Mouse (Mus musculus) G1E (cell line): ENCODE data around the gene Zfp358.

Experiments
- CTCF ChIP-seq: IDR thresholded peaks from 2 replicates; pipeline ENCODE4 v1.5.1; 2012; ENCODE audit warnings: low read depth, low read length, inconsistent platforms, mixed read lengths
- GATA1 ChIP-seq: IDR thresholded peaks from 2 replicates; pipeline ENCODE4 v1.6.1; 2012; ENCODE audit warnings: borderline replicate concordance, low read length, inconsistent platforms, mixed read lengths
- GATA2 ChIP-seq: IDR thresholded peaks from 2 replicates; pipeline ENCODE4 v1.6.1; 2012; ENCODE audit warnings: low read depth, low read length, inconsistent platforms, borderline replicate concordance
- POLR2AphosphoS5 ChIP-seq: IDR thresholded peaks from 2 replicates; pipeline ENCODE4 v1.6.1; 2012; ENCODE audit warnings: low read depth, low read length, inconsistent platforms; ENCODE audit not compliant: insufficient replicate concordance

DNA sequence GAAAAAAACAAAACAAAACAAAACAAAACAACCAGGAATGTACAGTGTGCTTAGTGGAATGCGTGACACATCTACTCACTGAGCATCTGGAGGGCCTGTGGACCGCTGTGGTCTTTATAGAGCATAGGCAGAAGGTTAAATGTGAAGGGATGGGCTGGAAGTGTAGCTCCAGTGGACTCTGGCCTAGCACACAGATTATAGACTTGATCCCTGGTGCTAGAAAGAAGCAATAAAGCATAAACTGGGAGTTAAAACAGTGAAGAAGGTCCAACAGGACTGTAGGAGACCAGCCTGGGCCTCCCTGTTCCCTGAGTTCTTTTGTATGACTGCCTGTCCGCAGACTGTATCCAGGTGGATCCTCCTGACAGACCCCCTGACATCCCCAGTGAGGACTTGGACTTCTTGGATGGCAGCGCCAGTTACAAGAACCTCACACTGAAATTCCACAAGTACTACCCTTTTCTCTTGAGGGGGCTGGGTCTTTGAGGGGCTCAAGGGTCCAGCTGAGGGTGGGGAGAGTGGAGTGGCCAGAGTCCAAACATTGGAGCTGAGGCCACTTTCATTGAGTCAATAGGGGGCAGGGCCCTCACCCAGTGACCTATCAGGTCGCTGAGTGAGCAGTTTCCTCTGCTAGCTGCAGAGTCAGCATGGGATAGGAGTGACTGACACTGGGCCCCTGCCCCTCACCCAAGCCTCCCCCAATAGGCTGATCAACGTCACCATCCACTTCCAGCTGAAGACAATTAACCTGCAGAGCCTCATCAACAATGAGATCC lies 15.2 kb downstream of the Zfp358 start:
- TF ChIP-seq CTCF (no peak), GATA1 (no peak), POLR2AphosphoS5 (no peak), GATA2 (no peak)
